Mouse (Mus musculus) lung, adult 2 months (tissue): ENCODE data around the gene Tnfrsf19.

Experiments used
- CTCF ChIP-seq: fragments of 200-500 bp; IDR thresholded peaks from 2 replicates; pipeline ENCODE4 v1.5.1; 2011; ENCODE audit warnings: mild to moderate bottlenecking, low read length, control low read depth; ENCODE audit not compliant: insufficient read depth
- POLR2A ChIP-seq: fragments of 200-500 bp; IDR thresholded peaks from 2 replicates; pipeline ENCODE4 v1.6.1; 2011; ENCODE audit warnings: low read depth, mild to moderate bottlenecking, control low read depth, low read length, borderline replicate concordance; ENCODE audit errors: extremely low read depth

DNA sequence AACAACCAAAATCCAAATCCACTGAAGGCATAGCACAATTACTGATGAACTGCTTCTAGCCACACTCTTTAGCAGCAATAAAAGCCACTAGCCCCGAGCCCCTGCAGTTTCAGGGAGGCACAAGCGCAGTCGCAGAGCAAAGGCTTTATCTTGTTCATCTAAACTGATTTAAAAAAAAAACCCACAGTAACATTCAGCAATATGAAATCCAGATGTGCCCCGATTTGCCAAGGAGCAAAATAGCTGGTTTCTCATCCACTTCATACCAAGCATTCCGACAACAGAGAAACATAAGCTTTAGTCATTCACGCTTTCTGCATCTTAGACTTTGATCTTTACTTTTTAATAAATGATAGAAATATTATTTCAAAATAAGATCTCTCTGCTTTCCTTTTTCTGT is 68.2 kb downstream of the Tnfrsf19 start:
- TF ChIP-seq CTCF (no peak), POLR2A (no peak)
